Mouse (Mus musculus) heart, adult 2 months (tissue): ENCODE results near the gene Itgb7.

Experiments used
- CTCF ChIP-seq: fragments of 200-600 bp; IDR thresholded peaks from 2 replicates; pipeline ENCODE4 v1.8.1; 2022; ENCODE audit warnings: antibody characterized with exemption, mild to moderate bottlenecking, moderate library complexity
- POLR2A ChIP-seq: fragments of 200-500 bp; IDR thresholded peaks from 2 replicates; pipeline ENCODE4 v1.6.1; 2011; ENCODE audit warnings: mild to moderate bottlenecking, low read depth, low read length, control low read depth; ENCODE audit not compliant: insufficient read depth

GRCm38 (mm10) chr15:102192820-102193386 lies 38.8 kb downstream of the Itgb7 start:
- no peak for TF ChIP-seq CTCF
- TF ChIP-seq POLR2A, result no peak
